Mouse (Mus musculus): ENCODE data around the gene Os9. TPM values are rescaled to one million over a fixed set of nuclear protein-coding genes. Genes with fewer than 3 reads are reported as not detected.

The Os9 gene
- polyA plus RNA-seq, 1 experiment from 2014 or later, result 81.4 TPM

GRCm38 (mm10) chr10:127054646-127055045, 66.3 kb downstream of the Os9 start:
- Histone ChIP-seq H3K9me3 (ENCODE audit: low read length) (no peaks in the 10 kb centered on the region), H3K36me3 (replicated peaks; ENCODE audit: insufficient read depth, low read length) (no peaks in the 10 kb centered on the region), H3K27me3 (ENCODE audit: insufficient read depth, low read length) (peaks cover 47% of the 10 kb centered on the region), H3K4me3 (ENCODE audit: low read depth, low read length) (no peak overlapping the region), H3K4me1 (ENCODE audit: insufficient read depth) (peaks cover 11% of the 10 kb centered on the region), H3K27ac (ENCODE audit: low read depth) (no peak overlapping the region), H3K4me2 (ENCODE audit: low read depth, low read length) (no peak overlapping the region), H3K9ac (replicated peaks) (no peak overlapping the region)
- DNase-seq (no peak), ATAC-seq (no peak)
- TF ChIP-seq EP300 (IDR thresholded peaks at IDR 0.05; ENCODE audit: low read depth), result no peak
- no peak for TF ChIP-seq CTCF (IDR thresholded peaks at IDR 0.05; ENCODE audit: low read depth)
- 68% methylated on average over 4 of the region's 4 CpGs for WGBS (ENCODE audit: insufficient replicate concordance)

GRCm38 (mm10) chr10:127050119-127050474, 70.8 kb downstream of the Os9 start:
- WGBS (ENCODE audit: insufficient replicate concordance), result 7% methylated on average over 10 of the region's 10 CpGs
- no peak for DNase-seq
- Histone ChIP-seq H3K27ac (ENCODE audit: low read depth) (no peak overlapping the region), H3K36me3 (replicated peaks; ENCODE audit: insufficient read depth, low read length) (no peaks in the 10 kb centered on the region; the same call in 1 of the 2 replicates), H3K9ac (replicated peaks) (no peak overlapping the region), H3K27me3 (ENCODE audit: insufficient read depth, low read length) (peaks cover 51% of the 10 kb centered on the region), H3K4me1 (ENCODE audit: insufficient read depth) (peaks cover 12% of the 10 kb centered on the region), H3K9me3 (ENCODE audit: low read length) (no peaks in the 10 kb centered on the region), H3K4me2 (ENCODE audit: low read depth, low read length) (no peak overlapping the region), H3K4me3 (ENCODE audit: low read depth, low read length) (no peak overlapping the region)
- TF ChIP-seq CTCF (IDR thresholded peaks at IDR 0.05; ENCODE audit: low read depth) (no peak), EP300 (IDR thresholded peaks at IDR 0.05; ENCODE audit: low read depth) (no peak)
- ATAC-seq, result peak; percentile 14; the same call in 1 of the 2 replicates

GRCm38 (mm10) chr10:127049395-127050118, 71.4 kb downstream of the Os9 start:
- Histone ChIP-seq H3K9ac (replicated peaks) (no peak overlapping the region), H3K27me3 (ENCODE audit: insufficient read depth, low read length) (peaks cover 46% of the 10 kb centered on the region), H3K4me1 (ENCODE audit: insufficient read depth) (peaks cover 12% of the 10 kb centered on the region), H3K36me3 (replicated peaks; ENCODE audit: insufficient read depth, low read length) (peaks cover 3% of the 10 kb centered on the region; the same call in 1 of the 2 replicates), H3K27ac (ENCODE audit: low read depth) (no peak overlapping the region), H3K4me3 (ENCODE audit: low read depth, low read length) (peak overlapping the region; percentile 17), H3K9me3 (ENCODE audit: low read length) (no peaks in the 10 kb centered on the region), H3K4me2 (ENCODE audit: low read depth, low read length) (peak overlapping the region; percentile 48)
- TF ChIP-seq EP300 (IDR thresholded peaks at IDR 0.05; ENCODE audit: low read depth) (no peak), CTCF (IDR thresholded peaks at IDR 0.05; ENCODE audit: low read depth) (peak; percentile 43)
- 7% methylated on average over 29 of the region's 29 CpGs for WGBS (ENCODE audit: insufficient replicate concordance)
- DNase-seq, result peak; percentile 20
- ATAC-seq, result peak; percentile 26; the same call in 1 of the 2 replicates

GRCm38 (mm10) chr10:127048608-127049394, 72.1 kb downstream of the Os9 start:
- Histone ChIP-seq H3K27ac (ENCODE audit: low read depth) (no peak overlapping the region), H3K9ac (replicated peaks) (no peak overlapping the region), H3K27me3 (ENCODE audit: insufficient read depth, low read length) (peaks cover 46% of the 10 kb centered on the region), H3K36me3 (replicated peaks; ENCODE audit: insufficient read depth, low read length) (peaks cover 3% of the 10 kb centered on the region; the same call in 1 of the 2 replicates), H3K9me3 (ENCODE audit: low read length) (no peaks in the 10 kb centered on the region), H3K4me3 (ENCODE audit: low read depth, low read length) (peak overlapping the region; percentile 17; the same call in 1 of the 2 replicates), H3K4me2 (ENCODE audit: low read depth, low read length) (peak overlapping the region; percentile 48), H3K4me1 (ENCODE audit: insufficient read depth) (peaks cover 12% of the 10 kb centered on the region)
- 6% methylated on average over 35 of the region's 35 CpGs for WGBS (ENCODE audit: insufficient replicate concordance)
- DNase-seq (no peak), ATAC-seq (no peak)
- TF ChIP-seq EP300 (IDR thresholded peaks at IDR 0.05; ENCODE audit: low read depth), result no peak
- TF ChIP-seq CTCF (IDR thresholded peaks at IDR 0.05; ENCODE audit: low read depth), result no peak

- TF ChIP-seq EP300 (IDR thresholded peaks at IDR 0.05; ENCODE audit: low read depth), result no peak
- peaks cover 44% of the 10 kb centered on the region for H3K27me3 ChIP-seq (ENCODE audit: insufficient read depth, low read length)
- WGBS (ENCODE audit: insufficient replicate concordance), result 31% methylated on average over 5 of the region's 5 CpGs
Observed at GRCm38 (mm10) chr10:127047954-127048353, 73.0 kb downstream of the Os9 start, which contains the start of gene Cyp27b1. Cyp27b1 (plus strand) TSS chr10:127048250.

More at GRCm38 (mm10) chr10:127047954-127048353, 73.0 kb downstream of the Os9 start, which contains the start of gene Cyp27b1:
- H3K9ac ChIP-seq (replicated peaks), result no peak within 1 kb of the TSS
- ATAC-seq, result no peak
- DNase-seq, result no peak
- peak within 1 kb of the TSS; percentile 48 for H3K4me2 ChIP-seq (ENCODE audit: low read depth, low read length)
- H3K4me3 ChIP-seq (ENCODE audit: low read depth, low read length), result peak within 1 kb of the TSS; percentile 17; the same call in 1 of the 2 replicates
- H3K36me3 ChIP-seq (replicated peaks; ENCODE audit: insufficient read depth, low read length), result peaks cover 3% of the 10 kb centered on the region; the same call in 1 of the 2 replicates
- peaks cover 13% of the 10 kb centered on the region for H3K4me1 ChIP-seq (ENCODE audit: insufficient read depth)
- no peaks in the 10 kb centered on the region for H3K9me3 ChIP-seq (ENCODE audit: low read length)
- H3K27ac ChIP-seq (ENCODE audit: low read depth), result no peak within 1 kb of the TSS

Other genes with a start within 250 kb of the Os9 start
- gene Atp23, start 219.8 kb downstream of the Os9 start, polyA plus RNA-seq (2015; fragmentation: Nextera tagmentation; extraction: Ambion mirVana), result 5.8 and 7.1 TPM in 2 replicates
- 10.7 and 11.4 TPM in 2 replicates for gene Ctdsp2, start 142.4 kb downstream of the Os9 start, polyA plus RNA-seq (2015; fragmentation: Nextera tagmentation; extraction: Ambion mirVana)
- 0.04 TPM in 1 of 2 replicates, not detected in the other for gene Avil, start 120.4 kb downstream of the Os9 start, polyA plus RNA-seq (2015; fragmentation: Nextera tagmentation; extraction: Ambion mirVana)
- gene Tsfm, start 90.3 kb downstream of the Os9 start, polyA plus RNA-seq (2015; fragmentation: Nextera tagmentation; extraction: Ambion mirVana), result 37.7 and 38.4 TPM in 2 replicates
- 14.9 and 15.0 TPM in 2 replicates for gene Mettl1, start 79.7 kb downstream of the Os9 start, polyA plus RNA-seq (2015; fragmentation: Nextera tagmentation; extraction: Ambion mirVana)
- 0.05 and 0.07 TPM in 2 replicates for gene Eef1akmt3, start 79.6 kb downstream of the Os9 start, polyA plus RNA-seq (2015; fragmentation: Nextera tagmentation; extraction: Ambion mirVana)
- not detected in 2 replicates for gene Cyp27b1, start 72.9 kb downstream of the Os9 start, polyA plus RNA-seq (2015; fragmentation: Nextera tagmentation; extraction: Ambion mirVana)
- 0.04 and 0.06 TPM in 2 replicates for gene March9, start 60.9 kb downstream of the Os9 start, polyA plus RNA-seq (2015; fragmentation: Nextera tagmentation; extraction: Ambion mirVana)
- gene Cdk4, start 57.6 kb downstream of the Os9 start, polyA plus RNA-seq (2015; fragmentation: Nextera tagmentation; extraction: Ambion mirVana), result 209 and 225 TPM in 2 replicates
- 224 and 230 TPM in 2 replicates for gene Tspan31, start 50.9 kb downstream of the Os9 start, polyA plus RNA-seq (2015; fragmentation: Nextera tagmentation; extraction: Ambion mirVana)
- 0.33 and 0.88 TPM in 2 replicates for gene Agap2, start 45.8 kb downstream of the Os9 start, polyA plus RNA-seq (2015; fragmentation: Nextera tagmentation; extraction: Ambion mirVana)
- 27.2 and 32.2 TPM in 2 replicates for gene B4galnt1, start 44.1 kb upstream of the Os9 start, polyA plus RNA-seq (2015; fragmentation: Nextera tagmentation; extraction: Ambion mirVana)
- 2.0 TPM in 2 replicates for gene Slc26a10, start 59.5 kb upstream of the Os9 start, polyA plus RNA-seq (2015; fragmentation: Nextera tagmentation; extraction: Ambion mirVana)
- 1.9 and 2.6 TPM in 2 replicates for gene Arhgef25, start 69.0 kb upstream of the Os9 start, polyA plus RNA-seq (2015; fragmentation: Nextera tagmentation; extraction: Ambion mirVana)
- 8.8 and 8.9 TPM in 2 replicates for gene Dtx3, start 74.6 kb upstream of the Os9 start, polyA plus RNA-seq (2015; fragmentation: Nextera tagmentation; extraction: Ambion mirVana)
- 14.7 and 17.7 TPM in 2 replicates for gene Pip4k2c, start 90.5 kb upstream of the Os9 start, polyA plus RNA-seq (2015; fragmentation: Nextera tagmentation; extraction: Ambion mirVana)
- 0.06 TPM in 2 replicates for gene Kif5a, start 142.2 kb upstream of the Os9 start, polyA plus RNA-seq (2015; fragmentation: Nextera tagmentation; extraction: Ambion mirVana)
- gene Dctn2, start 145.2 kb upstream of the Os9 start, polyA plus RNA-seq (2015; fragmentation: Nextera tagmentation; extraction: Ambion mirVana), result 65.3 and 67.4 TPM in 2 replicates
- gene Mbd6, start 167.9 kb upstream of the Os9 start, polyA plus RNA-seq (2015; fragmentation: Nextera tagmentation; extraction: Ambion mirVana), result 5.3 and 5.7 TPM in 2 replicates
- gene Mars, start 190.7 kb upstream of the Os9 start, polyA plus RNA-seq (2015; fragmentation: Nextera tagmentation; extraction: Ambion mirVana), result 51.3 and 62.3 TPM in 2 replicates
- 13.5 and 14.8 TPM in 2 replicates for gene Arhgap9, start 200.8 kb upstream of the Os9 start, polyA plus RNA-seq (2015; fragmentation: Nextera tagmentation; extraction: Ambion mirVana)
- 0.04 TPM in 2 replicates for gene Gli1, start 220.8 kb upstream of the Os9 start, polyA plus RNA-seq (2015; fragmentation: Nextera tagmentation; extraction: Ambion mirVana)
- 18.4 and 29.0 TPM in 2 replicates for gene Inhbe, start 233.3 kb upstream of the Os9 start, polyA plus RNA-seq (2015; fragmentation: Nextera tagmentation; extraction: Ambion mirVana)
- 21.0 and 27.2 TPM in 2 replicates for gene Inhbc, start 249.3 kb upstream of the Os9 start, polyA plus RNA-seq (2015; fragmentation: Nextera tagmentation; extraction: Ambion mirVana)